Mouse (Mus musculus) layer of hippocampus, postnatal 25 days (tissue): ENCODE data around the gene Mfng. TPM values are rescaled to one million over a fixed set of nuclear protein-coding genes. Genes with fewer than 3 reads are reported as not detected.

Experiments used
- DNase-seq, 2 experiments: peaks; one replicate each; pipeline ENCODE4 v3.0.0; 2022; ENCODE audit warnings: mixed read lengths in 2 of 2, low spot score in 1 of 2; ENCODE audit errors: extremely low spot score in 1 of 2
- total RNA-seq, 2 experiments: library from RNA; stranded (reverse); gene quantifications; 2 replicates each; pipeline ENCODE4 v1.2.3; 2021

Mfng gene
- total RNA-seq, 2 experiments from 2014 or later, result 5.5 to 6.6 TPM

GRCm38 (mm10) chr15:78761112-78761511 is 12.2 kb downstream of the Mfng start:
- DNase-seq, result no peak

- no peak for DNase-seq
Observed at GRCm38 (mm10) chr15:78758132-78758531, 15.1 kb downstream of the Mfng start.

DNA sequence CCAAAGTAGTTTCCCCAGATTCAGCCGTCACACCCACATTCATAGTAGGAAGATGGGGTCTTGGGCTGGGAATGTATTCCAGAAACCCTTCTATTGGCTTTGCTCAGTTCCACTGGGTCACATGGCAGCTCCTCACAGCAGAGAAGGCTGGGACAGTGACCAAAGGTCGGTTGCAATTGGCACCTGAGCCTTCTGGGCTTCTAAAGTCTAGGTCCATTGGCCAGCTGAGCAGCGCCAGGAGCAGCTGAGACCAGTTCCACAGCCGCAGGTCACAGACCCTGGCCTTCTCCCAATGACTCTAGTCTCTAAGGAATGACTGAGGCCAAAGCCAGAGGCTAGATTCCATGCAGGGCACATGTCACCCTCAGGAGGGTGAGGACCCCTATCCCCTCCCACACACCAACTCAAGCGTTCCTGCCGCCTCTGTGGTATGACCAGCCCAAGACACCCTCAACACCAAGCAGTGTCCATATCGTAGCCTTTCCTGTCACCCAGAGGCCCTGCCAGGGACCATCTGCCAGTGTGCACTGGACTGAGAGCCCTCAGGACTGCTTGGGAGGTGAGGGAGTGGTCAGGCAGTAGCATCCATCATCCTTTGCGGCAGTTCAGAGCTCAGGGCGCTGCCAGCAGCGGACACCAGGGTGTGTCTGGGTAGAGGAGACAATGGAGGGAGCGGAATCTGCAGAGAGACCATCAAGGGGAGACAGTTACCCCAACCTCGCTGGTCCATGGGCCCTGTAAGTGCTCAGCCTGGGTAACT is 17.1 kb downstream of the Mfng start:
- no peak for DNase-seq

- no peak for DNase-seq
Observed at GRCm38 (mm10) chr15:78755226-78755625, 18.0 kb downstream of the Mfng start.

GRCm38 (mm10) chr15:78754144-78754543 is 19.1 kb downstream of the Mfng start:
- no peak for DNase-seq

DNA sequence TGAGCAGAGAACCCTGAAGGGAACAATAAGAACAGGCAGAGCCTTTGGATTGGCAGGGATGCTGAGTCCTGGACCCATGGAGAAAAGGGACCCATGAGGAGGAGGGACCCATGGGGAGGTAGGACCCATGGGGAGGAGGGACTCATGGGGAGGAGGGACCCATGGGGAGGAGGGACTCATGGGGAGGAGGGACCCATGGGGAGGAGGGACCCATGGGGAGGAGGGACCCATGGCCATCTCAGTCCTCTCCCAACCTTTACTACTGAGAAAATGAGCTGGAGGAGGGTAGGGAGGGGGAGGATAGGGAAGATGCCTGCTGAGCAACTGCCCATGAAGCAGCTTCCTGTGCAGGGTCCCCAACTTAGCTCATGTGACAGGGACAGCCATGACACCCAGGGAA is 20.3 kb downstream of the Mfng start:
- DNase-seq, result no peak

DNA sequence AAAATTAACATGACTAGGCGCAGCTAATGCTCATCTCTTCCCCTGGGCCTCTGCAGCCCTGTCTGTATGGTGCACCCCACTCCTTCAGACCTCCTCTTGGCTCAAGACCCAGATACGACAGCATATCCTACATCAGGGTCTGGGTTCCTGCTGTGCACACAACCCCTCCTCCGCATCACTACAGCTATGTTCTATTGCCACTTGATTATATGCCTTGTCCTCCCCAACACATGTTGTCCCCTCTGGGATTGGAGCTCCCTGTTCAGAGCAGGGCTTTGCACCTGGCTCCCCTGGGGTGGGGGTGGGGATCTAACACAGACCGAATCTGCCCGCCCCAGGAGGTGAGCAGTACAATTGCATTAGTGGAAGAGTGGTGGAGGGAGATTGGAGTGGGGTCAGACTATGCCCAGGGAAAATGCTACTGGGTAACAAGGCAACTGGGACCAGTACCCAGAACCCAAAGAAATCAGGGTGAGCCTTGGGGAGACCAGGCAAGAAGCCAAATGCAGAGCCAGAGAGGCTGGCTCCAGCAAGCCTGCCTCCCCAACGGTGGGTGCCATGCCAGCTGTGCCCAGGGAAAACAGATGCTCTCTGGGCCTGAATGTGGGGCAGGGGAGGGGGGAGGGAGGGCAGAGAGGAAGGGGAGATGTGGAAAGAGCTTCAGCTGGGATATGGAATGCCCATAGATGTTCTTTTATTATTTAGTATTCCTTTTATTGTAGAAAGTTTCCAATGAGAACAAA is 22.5 kb downstream of the Mfng start:
- DNase-seq, result no peak

GRCm38 (mm10) chr15:78749855-78750254 is 23.4 kb downstream of the Mfng start:
- no peak for DNase-seq

DNA sequence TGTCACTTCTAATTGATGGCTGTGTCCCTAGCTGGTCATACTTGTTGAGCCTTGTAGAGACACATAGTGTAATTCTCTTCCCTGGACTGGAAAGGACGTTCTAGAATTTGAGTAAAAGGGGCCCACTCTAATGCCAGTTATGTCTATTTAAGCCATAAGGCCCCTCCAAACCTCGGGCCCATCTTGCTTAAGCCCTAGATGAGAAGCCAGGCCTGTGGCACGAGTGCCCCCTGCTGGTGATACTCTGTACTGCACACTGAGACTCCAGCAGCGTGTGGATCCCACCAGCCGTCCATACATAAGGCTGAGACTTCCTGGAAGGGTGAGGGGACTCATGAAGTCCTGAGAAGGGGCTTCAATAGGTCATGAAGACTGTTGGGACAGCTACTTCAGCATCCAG is 29.1 kb downstream of the Mfng start:
- DNase-seq, result peak; percentile 91 to 98

DNA sequence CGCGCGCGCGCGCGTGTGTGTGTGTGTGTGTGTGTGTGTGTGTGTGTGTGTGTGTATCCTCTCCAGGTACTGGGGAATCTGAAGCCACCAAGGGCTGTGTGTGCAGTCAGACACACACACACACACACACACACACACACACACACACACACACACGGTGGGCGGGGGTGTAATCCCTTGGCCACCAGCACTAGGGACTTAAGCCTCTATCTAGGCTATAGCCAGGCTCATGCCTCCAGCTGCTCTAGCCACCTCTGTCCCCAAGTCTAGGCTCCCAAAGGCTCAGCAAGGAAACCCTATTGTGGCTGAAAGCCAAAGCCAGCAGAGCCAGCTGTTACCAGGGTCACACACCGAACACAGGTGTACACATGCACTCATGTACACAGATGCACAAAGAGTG is 30.4 kb downstream of the Mfng start:
- no peak for DNase-seq

DNA sequence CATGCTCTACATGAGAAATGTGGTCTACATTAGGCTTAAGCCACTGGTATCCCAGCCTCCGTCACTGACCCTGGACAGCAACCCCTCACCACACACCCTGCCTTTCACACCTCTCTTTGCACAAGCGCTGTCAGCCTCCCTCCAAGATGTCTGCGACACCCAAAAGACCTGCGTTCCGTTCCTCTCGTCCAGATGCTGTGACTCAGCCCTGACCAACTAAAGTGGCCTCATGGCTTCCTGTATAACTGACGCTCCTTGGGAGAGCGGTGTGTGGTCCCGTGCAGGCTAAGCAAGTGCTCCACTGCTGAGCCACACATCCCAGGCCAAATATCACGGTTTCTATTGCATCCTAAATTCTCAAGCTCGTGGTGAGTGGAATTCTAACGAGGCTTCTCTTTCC is 32.6 kb downstream of the Mfng start:
- no peak for DNase-seq

DNA sequence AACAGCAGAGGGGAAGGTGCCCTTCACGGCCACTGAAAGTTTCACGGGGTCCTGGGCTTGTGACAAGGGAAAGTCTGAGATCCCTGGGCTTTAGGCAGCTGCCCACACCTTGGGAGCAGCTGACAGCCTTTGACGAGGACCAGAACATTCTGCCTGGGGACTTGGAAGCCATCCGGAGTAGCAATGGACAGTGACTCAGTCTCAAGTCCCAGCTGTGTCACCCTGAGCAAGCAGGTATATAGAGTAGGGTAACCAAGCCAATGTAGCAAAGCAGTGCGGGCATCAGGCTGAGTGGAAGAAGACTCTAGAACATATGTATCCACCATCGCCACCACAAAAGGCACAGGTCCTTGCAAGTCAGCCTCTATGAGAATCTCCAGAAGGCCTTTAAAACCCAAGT is 36.1 kb downstream of the Mfng start:
- DNase-seq, result no peak

GRCm38 (mm10) chr15:78736681-78737100 is 36.6 kb downstream of the Mfng start:
- DNase-seq, result no peak

DNA sequence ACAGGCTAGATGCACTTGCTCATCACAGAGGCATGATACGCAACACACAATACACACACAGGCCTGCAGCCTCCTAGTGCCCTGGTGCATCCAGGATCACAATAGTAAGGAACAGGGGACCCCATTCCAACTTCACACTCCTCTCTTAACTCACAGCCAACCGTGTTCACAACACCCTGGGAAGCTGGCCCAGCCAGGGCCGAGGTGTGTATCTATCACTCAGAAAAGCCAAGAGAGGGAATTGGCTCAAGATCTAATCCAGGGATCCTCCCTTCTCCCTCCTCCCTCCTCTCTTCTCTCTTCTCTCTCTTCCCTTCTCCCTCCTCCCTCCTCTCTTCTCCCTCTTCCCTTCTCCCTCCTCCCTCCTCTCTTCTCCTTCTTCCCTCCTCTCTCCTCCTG is 37.1 kb downstream of the Mfng start:
- no peak for DNase-seq

DNA sequence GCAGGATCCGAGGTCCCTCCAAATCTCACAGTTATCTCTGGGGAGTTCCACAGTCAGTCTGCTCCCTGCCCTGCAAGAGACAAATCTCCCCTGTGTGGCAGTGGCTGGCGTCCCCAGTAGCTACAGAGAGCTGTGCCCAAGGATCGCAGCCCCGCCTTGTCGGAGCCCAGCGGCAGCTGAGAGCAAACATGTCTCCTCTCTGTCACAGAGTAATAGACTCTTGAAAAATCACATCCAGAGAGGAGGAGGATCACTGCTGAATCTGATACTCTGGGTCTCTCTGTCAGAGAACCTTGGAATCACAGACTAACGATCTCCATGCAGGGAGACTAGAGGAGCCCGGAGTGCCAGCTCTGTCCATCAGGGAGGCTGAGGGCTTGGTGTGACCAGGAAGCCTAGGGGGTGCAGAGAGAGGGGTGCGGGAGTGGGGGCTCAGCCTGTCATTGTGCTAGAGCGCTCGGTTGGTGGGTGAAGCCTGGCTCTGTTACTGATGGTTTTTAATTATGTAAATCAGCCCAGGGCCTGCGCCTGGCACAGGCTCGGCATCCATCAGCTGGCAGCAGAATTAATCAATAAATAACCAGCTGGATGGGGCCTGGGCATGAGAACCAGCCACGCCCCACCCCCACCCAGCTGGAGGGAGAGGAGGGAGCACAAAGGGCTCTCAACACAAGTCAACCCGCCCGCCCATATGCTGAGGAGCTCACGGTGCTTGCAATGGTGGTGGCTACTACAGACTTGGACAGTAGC is 37.7 kb downstream of the Mfng start:
- DNase-seq, result no peak

DNA sequence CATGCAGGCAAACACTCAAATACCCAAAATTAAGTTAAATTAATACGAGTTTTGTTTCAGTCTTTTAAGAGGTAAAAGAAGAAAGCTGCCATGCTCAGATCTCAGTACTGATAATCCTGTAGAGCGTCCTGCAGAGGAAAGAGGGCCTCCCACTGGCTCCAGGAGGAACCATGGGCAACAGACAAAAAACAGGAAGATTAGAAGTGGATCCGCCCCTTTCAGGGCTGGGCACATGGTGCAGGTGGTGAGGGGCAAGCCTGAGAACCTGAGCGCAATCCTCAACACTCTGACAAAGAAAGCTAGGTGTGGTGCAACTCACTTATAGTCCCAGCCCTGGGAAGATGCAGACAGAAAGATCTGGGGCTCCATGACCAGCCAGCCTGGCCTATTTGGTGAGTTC is 41.4 kb downstream of the Mfng start:
- DNase-seq, result no peak

GRCm38 (mm10) chr15:78730315-78731049 is 42.8 kb downstream of the Mfng start:
- no peak for DNase-seq

- DNase-seq, result no peak
Observed at GRCm38 (mm10) chr15:78726697-78727096, 46.6 kb downstream of the Mfng start.

GRCm38 (mm10) chr15:78720532-78720931 is 52.7 kb downstream of the Mfng start:
- no peak for DNase-seq

DNA sequence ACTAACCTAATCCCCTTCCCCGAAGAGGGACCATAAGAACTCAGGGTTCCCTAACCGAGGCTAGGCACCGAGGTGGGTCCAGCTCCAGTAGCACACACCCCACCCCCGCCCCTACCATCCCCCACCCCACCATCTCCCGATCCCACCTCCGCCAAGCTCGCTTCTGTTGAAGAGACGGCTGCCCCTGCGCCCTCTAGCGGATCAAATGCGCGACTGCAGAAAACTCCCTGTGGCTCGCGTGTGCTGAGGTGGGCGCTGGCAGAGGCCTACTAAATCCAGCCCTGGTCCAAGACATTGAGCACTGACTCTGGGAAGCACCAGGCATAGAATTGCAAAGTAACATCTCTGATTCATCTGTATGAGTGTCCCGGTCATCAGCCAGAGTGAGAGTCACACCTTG is 53.2 kb downstream of the Mfng start:
- peak in 1 of 2 experiments; percentile 85 for DNase-seq

DNA sequence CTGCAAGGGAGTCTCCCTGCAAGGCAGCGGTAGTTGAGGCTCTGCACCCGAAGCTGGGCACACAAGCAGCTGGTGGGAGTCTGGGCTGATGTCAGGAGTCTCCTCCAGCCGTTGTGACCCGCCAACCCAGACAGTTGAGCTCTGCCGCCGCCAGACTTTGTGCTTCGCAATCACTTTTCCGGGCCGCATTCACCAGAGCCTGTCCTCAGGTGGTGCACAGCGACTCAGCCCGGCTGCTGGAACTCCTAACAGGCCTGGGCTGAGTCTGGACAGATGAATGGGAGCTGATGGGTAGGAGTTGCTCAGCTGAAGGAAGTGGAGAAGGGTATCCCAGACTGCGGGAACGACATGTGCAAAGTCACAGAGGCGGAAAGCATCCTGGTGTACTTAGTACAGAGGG is 53.9 kb downstream of the Mfng start:
- DNase-seq, result no peak
